Mouse (Mus musculus): ENCODE measurements around the gene Gpc6.

DNA sequence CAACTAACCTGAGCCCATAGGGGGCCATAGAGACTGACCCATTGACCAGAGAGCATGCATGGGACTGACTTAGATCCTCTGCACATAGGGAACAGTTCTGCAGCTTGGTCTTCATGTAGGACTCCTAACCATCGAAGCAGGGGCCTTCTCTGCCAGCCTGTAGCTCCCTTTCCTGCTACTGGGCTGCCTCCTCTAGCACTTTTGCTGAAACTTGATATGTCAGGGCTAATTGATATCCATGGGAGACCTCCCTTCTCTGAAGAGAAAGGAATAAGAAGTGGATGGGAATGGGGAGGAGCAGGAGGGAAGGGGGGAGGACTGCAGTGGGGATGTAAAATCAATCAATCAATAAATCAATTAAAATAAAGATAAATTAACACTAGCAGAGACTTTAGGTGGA is 678.7 kb downstream of the Gpc6 start:
- TF ChIP-seq CTCF (IDR thresholded peaks at IDR 0.05; ENCODE audit: low read depth) (no peak), EP300 (optimal IDR thresholded peaks at IDR 0.05) (no peak)

All from stomach, postnatal 0 days (tissue).